ENCODE assay signal across 8 mouse cellular contexts in genomic region chr9:41156006-41156719, GRCm38 (mm10). TPM values are rescaled to one million over a fixed set of nuclear protein-coding genes. Genes with fewer than 3 reads are reported as not detected.
DNase-seq lines count a peak whose midpoint lies in the region; ATAC-seq and TF ChIP-seq lines count a peak whose summit lies in the region.

No protein-coding gene starts in this region.

- H3K36me3 ChIP-seq in kidney, adult 2 months (ENCODE audit: control insufficient read depth, insufficient read depth, low read length): no peaks in the 10 kb centered on the region
- H3K36me3 ChIP-seq in hindbrain, embryonic 12.5 days: no peaks in the 10 kb centered on the region
- H3K36me3 ChIP-seq in midbrain, embryonic 15.5 days (replicated peaks): no peaks in the 10 kb centered on the region

- peak overlapping the region; percentile 70 for H3K4me2 ChIP-seq in hindbrain, embryonic 12.5 days (replicated peaks)
- peak overlapping the region; percentile 71 for H3K4me2 ChIP-seq in midbrain, embryonic 15.5 days

- H3K9me3 ChIP-seq in hindbrain, embryonic 12.5 days (replicated peaks): no peaks in the 10 kb centered on the region
- H3K9me3 ChIP-seq in midbrain, embryonic 15.5 days: no peaks in the 10 kb centered on the region

- ATAC-seq in hindbrain, embryonic 12.5 days (ENCODE audit: low FRiP score): no peak
- no peak; the same call in none of the 2 replicates for ATAC-seq in midbrain, embryonic 15.5 days (replicated peaks)

- TF ChIP-seq CTCF in kidney, adult 2 months (conservative IDR thresholded peaks at IDR 0.05; ENCODE audit: insufficient read depth, insufficient read length, low read depth, low read length): no peak

- peaks cover 10% of the 10 kb centered on the region; the same call in 1 of the 2 replicates for H3K4me1 ChIP-seq in kidney, adult 2 months (ENCODE audit: control insufficient read depth, insufficient read depth, low read length)
- H3K4me1 ChIP-seq in hindbrain, embryonic 12.5 days: peaks cover 37% of the 10 kb centered on the region
- peaks cover 16% of the 10 kb centered on the region for H3K4me1 ChIP-seq in midbrain, embryonic 15.5 days

- 35% methylated on average over 20 of the region's 20 CpGs for WGBS in kidney, adult 2 months
- WGBS in hindbrain, embryonic 12.5 days: 12% methylated on average over 20 of the region's 20 CpGs
- WGBS in midbrain, embryonic 15.5 days: 21% methylated on average over 19 of the region's 20 CpGs

- DNase-seq in kidney, adult 2 months: no peak
- DNase-seq in kidney, postnatal 10 days: no peak
- DNase-seq in cerebellum, adult 11-12 months: peak; percentile 70
- DNase-seq in right cerebral cortex, postnatal 4 days: no peak
- no peak for DNase-seq in thymus, postnatal 25 days
- no peak for DNase-seq in adrenal gland, postnatal 10 days

- H3K27me3 ChIP-seq in kidney, adult 2 months (replicated peaks; ENCODE audit: control insufficient read depth, insufficient read depth, low read length): no peaks in the 10 kb centered on the region
- H3K27me3 ChIP-seq in hindbrain, embryonic 12.5 days: peaks cover 37% of the 10 kb centered on the region
- peaks cover 3% of the 10 kb centered on the region; the same call in 1 of the 2 replicates for H3K27me3 ChIP-seq in midbrain, embryonic 15.5 days (replicated peaks)

- H3K9ac ChIP-seq in hindbrain, embryonic 12.5 days: peak overlapping the region; percentile 77
- peak overlapping the region; percentile 76 for H3K9ac ChIP-seq in midbrain, embryonic 15.5 days

- no peak for TF ChIP-seq POLR2A in kidney, adult 2 months (IDR thresholded peaks at IDR 0.05; ENCODE audit: low read depth, low read length)

- no peak overlapping the region for H3K27ac ChIP-seq in kidney, adult 2 months (ENCODE audit: insufficient read depth, low read depth, low read length)
- no peak overlapping the region for H3K27ac ChIP-seq in hindbrain, embryonic 12.5 days
- no peak overlapping the region for H3K27ac ChIP-seq in midbrain, embryonic 15.5 days

- H3K4me3 ChIP-seq in kidney, adult 2 months (ENCODE audit: insufficient read depth, low read depth, low read length): peak overlapping the region; percentile 55
- H3K4me3 ChIP-seq in hindbrain, embryonic 12.5 days: peak overlapping the region; percentile 85
- H3K4me3 ChIP-seq in midbrain, embryonic 15.5 days: peak overlapping the region; percentile 86

RNA-seq across cellular contexts. Expression of gene Ubash3b, which starts 5.3 kb away (rescaled TPM):
- 2.3 and 2.9 TPM in 2 replicates for polyA plus RNA-seq in kidney, adult 2 months (2012; rRNA removed)
- polyA plus RNA-seq in hindbrain, embryonic 12.5 days (2016; fragmentation: Nextera tagmentation; extraction: Ambion mirVana): 14.6 and 17.2 TPM in 2 replicates
- polyA plus RNA-seq in midbrain, embryonic 15.5 days (2015; fragmentation: Nextera tagmentation; extraction: Ambion mirVana): 23.9 and 25.9 TPM in 2 replicates
- total RNA-seq in adrenal gland, postnatal 10 days (2021): 1 to 10 TPM; 3.0 to 5.4 TPM
